Mouse (Mus musculus): ENCODE measurements around the gene 2310022B05Rik. TPM values are rescaled to one million over a fixed set of nuclear protein-coding genes. Genes with fewer than 3 reads are reported as not detected.

The 2310022B05Rik gene
- polyA plus RNA-seq, 1 experiment from 2014 or later = 23.1 TPM

DNA sequence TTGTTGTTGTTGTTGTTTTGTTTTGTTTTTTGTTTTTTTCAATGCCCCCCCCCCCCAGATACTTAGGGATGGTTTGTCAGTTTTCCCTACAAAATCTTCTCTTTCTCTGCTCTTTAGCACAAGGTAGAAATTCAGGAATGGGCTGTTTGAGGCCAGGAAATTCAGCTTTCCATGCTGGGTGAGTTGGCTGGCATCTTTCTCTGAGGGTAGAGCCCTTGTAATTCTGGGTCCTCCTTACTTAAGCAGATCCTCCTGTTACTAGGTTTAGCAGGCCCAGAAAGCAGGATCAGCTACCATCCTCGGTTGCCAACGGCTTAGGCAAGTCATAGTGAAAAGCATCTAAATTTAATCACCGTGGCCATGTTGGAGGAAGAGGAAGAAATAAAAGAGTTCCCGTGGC is 32.3 kb downstream of the 2310022B05Rik start:
- ATAC-seq (ENCODE audit: low FRiP score) = no peak
- H3K27ac ChIP-seq = no peak overlapping the region
- H3K4me1 ChIP-seq = no peaks in the 10 kb centered on the region; the same call in 1 of the 2 replicates
- no peak overlapping the region for H3K9ac ChIP-seq
- WGBS = 91% methylated on average over 4 of the region's 4 CpGs
- H3K4me3 ChIP-seq (replicated peaks) = no peak overlapping the region
- H3K4me2 ChIP-seq = no peak overlapping the region
- peaks cover under 1% of the 10 kb centered on the region for H3K36me3 ChIP-seq (replicated peaks)
- no peaks in the 10 kb centered on the region for H3K27me3 ChIP-seq
- no peaks in the 10 kb centered on the region for H3K9me3 ChIP-seq

DNA sequence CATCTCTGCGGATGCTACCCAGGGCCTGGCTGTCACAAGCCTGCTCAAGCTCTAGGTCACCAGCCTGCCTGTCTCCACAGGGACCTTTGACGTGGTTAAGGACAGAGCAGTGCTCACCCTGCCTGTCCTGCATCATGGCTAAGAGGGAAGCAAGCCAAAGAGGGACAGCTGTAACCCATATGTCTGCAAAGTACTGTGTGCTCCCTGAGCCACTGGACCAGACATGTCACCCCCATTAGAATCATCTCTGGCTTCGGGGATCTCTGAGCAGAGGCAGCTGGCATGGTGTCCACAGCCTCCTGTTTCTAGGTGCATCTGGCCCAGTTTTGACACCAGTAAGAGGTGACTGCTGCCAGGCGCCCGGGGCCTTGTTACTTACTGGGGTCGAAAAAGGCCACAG is 32.7 kb downstream of the 2310022B05Rik start:
- Histone ChIP-seq H3K36me3 (replicated peaks) (no peaks in the 10 kb centered on the region; the same call in 1 of the 2 replicates), H3K4me3 (replicated peaks) (no peak overlapping the region), H3K9me3 (no peaks in the 10 kb centered on the region), H3K9ac (no peak overlapping the region), H3K27ac (no peak overlapping the region), H3K4me2 (no peak overlapping the region), H3K27me3 (no peaks in the 10 kb centered on the region), H3K4me1 (no peaks in the 10 kb centered on the region; the same call in 1 of the 2 replicates)
- no peak for ATAC-seq (ENCODE audit: low FRiP score)
- 87% methylated on average over 6 of the region's 6 CpGs for WGBS

DNA sequence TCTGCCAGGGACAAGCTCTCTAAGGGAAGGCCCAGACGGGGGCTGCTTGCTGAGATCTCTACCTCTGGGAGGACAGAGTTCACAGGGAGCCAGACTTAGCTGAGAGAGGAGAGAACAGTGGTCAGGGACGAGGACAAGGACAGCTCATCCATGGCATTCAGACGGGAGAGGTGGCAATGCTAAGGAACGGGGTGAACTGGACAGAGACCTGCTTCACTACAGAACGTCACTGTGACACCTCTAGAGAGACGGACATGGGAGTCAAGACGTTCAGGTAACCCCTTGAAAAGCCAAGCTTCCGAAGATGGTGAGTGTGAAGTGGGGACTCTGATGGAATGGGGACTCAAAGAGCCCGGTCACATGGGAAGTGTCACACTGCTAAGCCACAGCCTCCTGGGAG is 36.9 kb downstream of the 2310022B05Rik start:
- H3K36me3 ChIP-seq (replicated peaks) = no peaks in the 10 kb centered on the region
- no peak overlapping the region for H3K27ac ChIP-seq
- no peaks in the 10 kb centered on the region for H3K4me1 ChIP-seq
- no peak overlapping the region for H3K4me3 ChIP-seq (replicated peaks)
- H3K9ac ChIP-seq = no peak overlapping the region
- 86% methylated on average over 9 of the region's 9 CpGs for WGBS
- no peaks in the 10 kb centered on the region for H3K9me3 ChIP-seq
- H3K4me2 ChIP-seq = no peak overlapping the region
- H3K27me3 ChIP-seq = no peaks in the 10 kb centered on the region
- no peak for ATAC-seq (ENCODE audit: low FRiP score)

DNA sequence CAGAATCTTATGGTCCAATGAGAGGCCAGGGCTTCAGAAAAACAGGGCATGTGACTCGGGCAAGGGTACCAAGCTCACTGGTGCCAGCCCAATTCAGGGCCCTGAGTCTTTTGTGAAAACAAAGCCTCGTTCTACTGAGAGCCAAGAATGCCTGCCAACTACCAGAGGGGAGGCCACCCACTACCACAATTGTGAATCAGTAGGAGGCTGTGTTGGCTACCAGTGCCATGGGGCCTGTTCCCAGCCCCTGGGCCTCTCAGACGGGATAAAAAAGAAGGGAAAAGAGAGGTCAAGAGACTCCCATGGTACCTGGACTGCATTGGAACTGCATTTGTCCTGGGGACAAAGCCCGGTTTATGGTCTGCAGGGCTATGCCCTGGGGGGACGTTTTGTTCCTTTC is 41.9 kb downstream of the 2310022B05Rik start:
- H3K4me1 ChIP-seq = peaks cover 5% of the 10 kb centered on the region; the same call in 1 of the 2 replicates
- H3K36me3 ChIP-seq (replicated peaks) = no peaks in the 10 kb centered on the region
- no peaks in the 10 kb centered on the region for H3K9me3 ChIP-seq
- H3K4me2 ChIP-seq = no peak overlapping the region
- no peak overlapping the region for H3K4me3 ChIP-seq (replicated peaks)
- peaks cover 6% of the 10 kb centered on the region for H3K27me3 ChIP-seq
- no peak for ATAC-seq (ENCODE audit: low FRiP score)
- H3K9ac ChIP-seq = no peak overlapping the region
- WGBS = 53% methylated on average over 5 of the region's 5 CpGs
- H3K27ac ChIP-seq = peak overlapping the region; percentile 15; the same call in 1 of the 2 replicates

DNA sequence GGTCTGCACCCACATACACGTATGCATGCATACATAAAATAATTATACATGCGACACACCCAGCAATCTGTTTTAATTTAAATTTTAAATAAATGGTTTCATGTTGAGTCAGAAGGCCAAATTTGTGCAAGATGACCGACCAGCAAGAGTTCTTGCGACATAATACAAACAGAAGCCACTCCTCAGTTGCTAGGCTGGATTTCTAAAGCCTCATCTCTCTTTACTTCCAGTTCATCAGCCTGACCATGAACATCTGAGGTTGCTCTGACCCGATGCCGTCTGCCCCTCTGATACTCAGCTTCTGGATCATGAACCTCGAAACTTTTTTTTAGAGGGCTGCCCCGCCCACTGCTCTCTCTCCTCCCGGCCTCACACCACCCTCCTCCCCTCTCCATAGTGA is 44.9 kb downstream of the 2310022B05Rik start:
- Histone ChIP-seq H3K27me3 (peaks cover 17% of the 10 kb centered on the region), H3K4me3 (replicated peaks) (no peak overlapping the region), H3K4me2 (no peak overlapping the region), H3K36me3 (replicated peaks) (no peaks in the 10 kb centered on the region), H3K4me1 (peaks cover 5% of the 10 kb centered on the region; the same call in 1 of the 2 replicates), H3K9ac (no peak overlapping the region), H3K27ac (no peak overlapping the region), H3K9me3 (no peaks in the 10 kb centered on the region)
- ATAC-seq (ENCODE audit: low FRiP score) = no peak
- 61% methylated on average over 9 of the region's 9 CpGs for WGBS

DNA sequence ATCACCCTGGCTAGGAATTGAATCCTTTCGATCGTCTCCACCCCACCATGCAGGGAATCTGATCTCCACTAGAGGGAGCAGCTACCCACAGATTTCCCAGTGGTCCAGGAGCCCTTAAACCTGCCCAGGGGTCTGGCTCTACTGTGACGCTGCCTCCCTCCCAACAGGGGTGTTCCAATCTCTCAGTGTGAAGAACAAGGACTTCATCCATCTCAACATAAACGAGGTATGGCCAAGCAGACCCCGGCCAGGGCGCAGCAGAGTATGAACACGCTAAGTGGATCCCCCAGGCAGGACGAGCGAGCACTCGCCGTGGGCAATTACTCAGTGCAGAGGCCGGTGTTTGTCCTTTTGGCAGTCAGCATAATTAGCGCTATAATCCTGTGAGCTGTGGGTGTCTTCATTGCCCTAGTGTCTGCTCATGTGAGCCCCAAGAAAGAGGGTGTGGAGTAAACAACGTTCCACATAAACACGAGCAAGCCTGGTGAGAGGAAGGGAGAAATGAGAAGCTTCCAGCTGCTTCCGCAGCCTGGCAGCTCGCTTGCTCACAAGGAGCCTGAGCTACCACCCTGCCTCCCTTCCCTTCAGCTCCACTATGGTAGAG is 45.8 kb downstream of the 2310022B05Rik start:
- no peak overlapping the region for H3K27ac ChIP-seq
- H3K9me3 ChIP-seq = no peaks in the 10 kb centered on the region
- H3K4me1 ChIP-seq = peaks cover 5% of the 10 kb centered on the region; the same call in 1 of the 2 replicates
- peak overlapping the region; percentile 52 for H3K4me2 ChIP-seq
- ATAC-seq (ENCODE audit: low FRiP score) = peak; percentile 83
- H3K36me3 ChIP-seq (replicated peaks) = no peaks in the 10 kb centered on the region
- peaks cover 17% of the 10 kb centered on the region for H3K27me3 ChIP-seq
- H3K4me3 ChIP-seq (replicated peaks) = peak overlapping the region; percentile 36
- WGBS = 6% methylated on average over 17 of the region's 17 CpGs
- peak overlapping the region; percentile 47 for H3K9ac ChIP-seq

DNA sequence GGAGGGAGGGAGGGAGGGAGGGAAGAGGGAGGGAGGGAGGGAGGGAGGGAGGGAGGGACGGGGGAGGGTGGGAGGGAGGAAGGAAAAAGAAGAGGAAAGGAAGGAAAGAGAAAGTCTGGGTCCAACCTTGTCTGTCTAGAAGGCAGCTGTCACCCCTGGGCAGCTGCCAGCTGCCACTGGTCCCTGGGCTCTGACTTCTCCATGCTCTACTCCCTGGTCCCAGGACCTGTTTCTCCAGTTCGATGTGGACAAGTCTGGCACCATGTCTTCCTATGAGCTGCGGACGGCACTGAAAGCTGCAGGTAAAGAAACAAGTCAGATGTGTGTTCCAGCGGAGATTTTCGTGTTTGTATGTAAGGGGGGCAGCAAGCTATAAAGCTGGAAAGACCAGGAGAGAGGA is 48.8 kb downstream of the 2310022B05Rik start:
- Histone ChIP-seq H3K36me3 (replicated peaks) (no peaks in the 10 kb centered on the region), H3K9me3 (no peaks in the 10 kb centered on the region)

DNA sequence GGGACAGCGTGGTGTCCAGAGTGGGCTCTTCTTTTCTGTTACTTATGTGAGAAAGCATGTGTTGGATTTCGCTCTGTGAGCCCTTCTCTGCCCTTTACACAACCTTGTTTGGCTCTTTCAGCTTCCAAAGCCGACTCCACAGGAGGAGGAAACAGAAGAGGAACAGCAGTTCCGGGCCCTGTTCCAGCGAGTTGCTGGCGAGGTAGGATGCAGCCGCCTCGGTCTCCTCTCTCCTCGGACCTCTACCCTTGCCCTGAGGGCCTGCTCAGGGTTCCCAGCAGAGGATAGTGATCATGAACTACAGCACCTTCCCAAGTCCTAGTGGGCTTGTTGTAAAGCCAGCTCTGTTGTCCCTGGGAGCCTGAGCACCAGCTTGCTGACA is 54.2 kb downstream of the 2310022B05Rik start:
- Histone ChIP-seq H3K4me2 (no peak overlapping the region), H3K9ac (no peak overlapping the region), H3K4me1 (no peaks in the 10 kb centered on the region), H3K9me3 (no peaks in the 10 kb centered on the region), H3K27me3 (no peaks in the 10 kb centered on the region), H3K36me3 (replicated peaks) (no peaks in the 10 kb centered on the region), H3K27ac (no peak overlapping the region), H3K4me3 (replicated peaks) (no peak overlapping the region)
- no peak for ATAC-seq (ENCODE audit: low FRiP score)
- 83% methylated on average over 9 of the region's 9 CpGs for WGBS

More for the DNA sequence above, 48.8 kb downstream of the 2310022B05Rik start:
- ATAC-seq (ENCODE audit: low FRiP score) = no peak
- peaks cover 17% of the 10 kb centered on the region for H3K27me3 ChIP-seq
- peaks cover 5% of the 10 kb centered on the region; the same call in 1 of the 2 replicates for H3K4me1 ChIP-seq
- no peak overlapping the region for H3K9ac ChIP-seq
- 82% methylated on average over 5 of the region's 6 CpGs for WGBS
- H3K4me3 ChIP-seq (replicated peaks) = no peak overlapping the region
- no peak overlapping the region for H3K4me2 ChIP-seq
- H3K27ac ChIP-seq = no peak overlapping the region

DNA sequence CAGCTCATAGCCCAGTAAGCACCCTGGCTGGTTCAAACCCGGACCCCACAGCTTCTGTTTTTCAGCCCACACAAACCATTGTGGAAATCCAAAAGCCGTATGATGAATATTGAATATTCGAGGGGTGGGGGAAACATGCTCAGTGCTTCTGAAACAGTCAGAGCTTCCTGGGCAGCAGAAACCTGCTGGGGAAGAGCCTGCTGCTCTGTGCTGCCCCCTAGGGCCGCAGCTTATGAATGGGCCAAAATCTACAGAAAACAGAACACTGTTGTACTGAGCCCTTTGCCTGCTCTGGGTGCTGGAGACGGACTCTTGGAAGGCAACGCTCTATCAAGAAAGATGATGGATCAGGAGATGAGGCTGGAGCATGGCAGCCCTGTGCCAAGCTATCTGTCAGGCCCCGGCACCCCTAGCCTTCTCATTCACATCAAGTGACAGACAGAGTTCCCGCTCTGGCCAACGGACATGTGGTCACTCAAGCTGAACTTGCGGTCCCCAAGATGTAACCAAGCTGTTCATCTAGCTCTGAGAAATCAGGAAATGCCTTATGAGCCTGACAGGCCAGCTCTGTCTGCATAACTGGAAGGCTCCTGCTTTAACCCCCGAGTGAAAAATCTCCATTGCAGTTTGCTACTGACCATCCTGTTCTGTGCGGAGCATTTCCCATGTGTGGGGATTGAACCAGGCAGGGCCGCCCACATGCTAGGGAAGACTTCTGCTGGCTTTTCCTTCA is 54.8 kb downstream of the 2310022B05Rik start:
- Histone ChIP-seq H3K27me3 (no peaks in the 10 kb centered on the region), H3K9me3 (no peaks in the 10 kb centered on the region), H3K27ac (no peak overlapping the region), H3K9ac (no peak overlapping the region), H3K4me2 (no peak overlapping the region), H3K4me1 (no peaks in the 10 kb centered on the region), H3K4me3 (replicated peaks) (no peak overlapping the region), H3K36me3 (replicated peaks) (no peaks in the 10 kb centered on the region)
- 76% methylated on average over 13 of the region's 13 CpGs for WGBS
- no peak for ATAC-seq (ENCODE audit: low FRiP score)

DNA sequence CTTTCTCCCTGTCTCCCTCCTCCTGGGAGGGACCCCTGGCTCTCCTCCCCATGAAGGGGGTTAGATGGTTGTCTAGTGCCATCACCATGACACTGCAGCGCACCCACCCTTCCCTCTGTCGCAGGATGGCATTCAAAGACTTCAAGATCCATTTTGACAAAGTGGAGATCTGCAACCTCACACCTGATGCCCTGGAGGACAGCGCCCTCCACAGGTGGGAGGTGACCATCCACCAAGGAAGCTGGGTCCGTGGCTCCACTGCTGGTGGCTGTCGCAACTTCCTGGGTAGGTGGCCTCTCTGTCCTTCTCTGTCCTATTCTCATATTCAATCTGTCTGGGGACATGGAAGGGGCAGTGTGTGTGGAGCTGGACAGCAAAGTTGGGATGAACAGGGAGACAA is 59.1 kb downstream of the 2310022B05Rik start:
- no peaks in the 10 kb centered on the region for H3K4me1 ChIP-seq
- 74% methylated on average over 5 of the region's 5 CpGs for WGBS
- no peak overlapping the region for H3K9ac ChIP-seq
- no peak for ATAC-seq (ENCODE audit: low FRiP score)
- H3K9me3 ChIP-seq = no peaks in the 10 kb centered on the region
- no peak overlapping the region for H3K4me2 ChIP-seq
- no peak overlapping the region for H3K27ac ChIP-seq
- no peaks in the 10 kb centered on the region for H3K27me3 ChIP-seq
- H3K4me3 ChIP-seq (replicated peaks) = no peak overlapping the region
- H3K36me3 ChIP-seq (replicated peaks) = no peaks in the 10 kb centered on the region

DNA sequence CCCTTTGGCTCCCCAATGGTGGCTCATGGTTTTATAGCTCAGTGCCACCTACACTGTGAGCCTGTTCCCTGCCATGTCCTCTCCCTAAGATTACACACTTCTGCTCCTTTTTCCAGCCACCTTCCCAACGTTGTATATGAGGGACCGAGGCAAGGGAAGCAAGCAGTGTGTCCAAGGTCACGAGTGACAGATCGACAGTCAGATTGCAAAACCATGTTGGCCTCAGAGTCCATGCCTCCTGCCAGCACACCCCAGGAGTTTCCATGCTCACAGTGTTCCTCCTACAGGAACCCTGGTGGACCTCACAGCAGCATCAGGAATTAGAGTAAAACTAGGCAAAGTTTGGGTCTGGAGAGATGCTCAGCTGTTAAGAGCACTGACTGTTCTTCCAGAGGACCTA is 73.8 kb downstream of the 2310022B05Rik start:
- ATAC-seq (ENCODE audit: low FRiP score) = no peak
- no peaks in the 10 kb centered on the region for H3K9me3 ChIP-seq
- 75% methylated on average over 4 of the region's 4 CpGs for WGBS
- no peak overlapping the region for H3K9ac ChIP-seq
- no peak overlapping the region for H3K4me3 ChIP-seq (replicated peaks)
- no peak overlapping the region for H3K4me2 ChIP-seq
- no peaks in the 10 kb centered on the region for H3K27me3 ChIP-seq
- no peaks in the 10 kb centered on the region for H3K36me3 ChIP-seq (replicated peaks)
- no peak overlapping the region for H3K27ac ChIP-seq
- H3K4me1 ChIP-seq = no peaks in the 10 kb centered on the region

DNA sequence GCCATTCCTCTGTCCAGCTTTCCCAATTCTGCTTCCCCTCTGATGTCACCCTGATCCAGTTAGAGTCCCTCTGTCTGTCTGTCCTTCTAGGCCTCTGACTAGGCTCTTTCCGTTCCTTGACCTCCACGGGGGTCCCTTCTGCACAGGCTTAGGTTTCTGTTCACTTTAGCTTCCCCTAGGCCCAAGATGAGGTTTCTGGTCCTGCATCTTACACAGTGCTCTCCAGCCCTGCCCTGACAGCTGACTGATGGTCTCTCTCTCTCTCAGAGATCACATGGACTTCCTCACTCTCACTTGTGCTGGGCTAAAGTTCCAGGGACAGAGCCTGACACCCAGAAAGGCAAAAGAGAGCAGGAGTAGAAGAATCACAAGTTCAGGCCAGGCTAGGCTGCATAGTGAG is 76.6 kb downstream of the 2310022B05Rik start:
- H3K36me3 ChIP-seq (replicated peaks) = no peaks in the 10 kb centered on the region
- H3K9me3 ChIP-seq = no peaks in the 10 kb centered on the region
- no peak overlapping the region for H3K4me3 ChIP-seq (replicated peaks)
- no peaks in the 10 kb centered on the region for H3K27me3 ChIP-seq
- no peak overlapping the region for H3K4me2 ChIP-seq
- no peak for ATAC-seq (ENCODE audit: low FRiP score)
- H3K9ac ChIP-seq = no peak overlapping the region
- H3K4me1 ChIP-seq = no peaks in the 10 kb centered on the region
- H3K27ac ChIP-seq = no peak overlapping the region
- 79% methylated on average over 2 of the region's 2 CpGs for WGBS
